Mouse (Mus musculus) CD4-positive helper T cell, adult 2 months (primary cell): ENCODE measurements around the gene Tmem178.

ENCODE experiments used
- DNase-seq: peaks from one replicate; pipeline ENCODE4 v3.0.0-alpha.2; 2012; ENCODE audit warnings: low read depth, missing footprints, low spot score

The Tmem178 gene

GRCm38 (mm10) chr17:81045525-81046150, 101.2 kb downstream of the Tmem178 start:
- peak; percentile 57 for DNase-seq

- no peak for DNase-seq
Measured at GRCm38 (mm10) chr17:81047930-81048564, 103.6 kb downstream of the Tmem178 start.
